Mouse (Mus musculus) lung, postnatal 14 days (tissue): ENCODE measurements around the gene Ttc7b.
A peak's percentile ranks its signal among the peaks of the same experiment; 100 is the strongest.

Experiments
- DNase-seq: peaks from one replicate; pipeline ENCODE4 v3.0.0; 2021

The Ttc7b gene

DNA sequence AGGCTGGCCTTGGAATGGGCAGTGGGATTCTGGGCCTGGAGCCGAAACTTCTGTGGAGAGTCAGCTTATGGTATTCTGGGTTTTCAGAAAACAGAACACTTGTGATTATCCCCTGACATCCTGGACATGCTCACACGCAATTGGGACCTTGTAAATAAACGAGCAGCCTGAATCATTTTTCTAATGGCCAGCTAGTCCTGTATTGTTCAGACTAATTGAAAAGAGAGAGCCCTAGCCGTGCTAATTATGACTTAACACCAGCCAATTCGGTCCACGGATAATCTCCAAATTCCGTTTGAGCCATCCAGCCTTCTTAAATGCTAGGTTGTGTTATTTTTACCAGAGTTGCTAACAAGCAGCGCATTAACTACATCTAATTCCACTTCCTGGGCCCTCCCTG lies 112.5 kb downstream of the Ttc7b start:
- no peak for DNase-seq

DNA sequence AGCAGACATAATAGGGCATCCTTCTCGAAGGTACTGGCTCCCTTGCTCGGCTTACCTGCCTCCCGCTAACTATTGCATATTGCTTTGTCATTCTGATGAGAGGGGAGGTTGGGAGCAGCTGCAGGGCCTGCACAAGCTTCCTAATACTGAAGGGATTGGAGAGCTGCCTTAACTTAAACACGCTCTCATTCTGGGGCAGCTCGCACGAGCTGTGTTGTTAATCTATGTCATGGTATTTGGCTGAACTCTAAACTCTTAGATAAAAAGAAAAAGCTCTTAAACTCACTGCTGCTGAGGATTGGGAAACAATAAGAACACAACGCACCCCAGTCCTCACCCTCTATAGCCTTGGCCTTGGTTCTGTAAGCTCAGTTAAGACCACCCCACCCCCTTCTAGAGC lies 113.3 kb downstream of the Ttc7b start:
- no peak for DNase-seq

DNA sequence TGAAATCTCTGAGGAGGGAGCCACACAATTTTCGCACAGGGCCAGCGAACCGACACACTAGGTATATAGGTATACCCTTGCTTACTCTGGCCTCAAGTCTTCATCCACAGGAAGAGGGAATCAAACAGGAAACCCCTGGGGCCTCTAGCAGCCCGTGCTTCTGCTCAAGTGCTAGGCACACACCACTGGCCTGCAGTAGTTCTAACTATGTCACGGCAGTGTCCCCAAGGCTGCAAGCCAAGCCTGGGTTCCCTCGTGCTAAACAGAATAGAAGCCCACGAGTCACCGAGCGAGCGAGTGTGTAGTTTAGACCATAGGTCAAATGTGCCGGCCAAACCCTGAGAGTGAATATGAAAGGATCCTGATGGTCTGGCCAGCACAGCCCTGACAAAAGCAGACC lies 114.5 kb downstream of the Ttc7b start:
- no peak for DNase-seq

DNA sequence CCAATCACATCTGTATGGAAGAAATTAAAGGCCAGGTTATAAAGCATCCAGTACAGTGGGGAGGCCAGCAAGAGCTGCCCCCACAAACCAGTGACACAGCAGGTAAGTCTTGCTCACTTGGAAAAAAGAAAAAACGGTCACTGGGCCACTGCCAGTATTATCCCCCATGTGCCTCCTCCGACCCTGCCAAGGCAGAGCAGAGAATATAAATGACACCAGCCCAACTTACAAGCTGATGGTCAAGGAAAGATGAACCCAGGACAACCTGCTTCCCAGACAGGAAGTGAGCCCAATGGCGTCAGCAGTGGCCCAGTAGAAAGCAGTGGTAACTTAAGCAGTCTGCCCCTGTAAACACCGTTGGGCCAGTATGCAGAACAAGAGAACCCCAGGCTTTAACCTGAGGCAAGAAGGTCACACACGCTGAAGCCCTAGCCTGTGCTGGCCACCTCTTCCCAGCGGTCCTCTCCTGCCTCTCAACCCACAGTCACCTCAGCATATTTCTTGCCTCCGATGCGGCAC lies 115.1 kb downstream of the Ttc7b start:
- DNase-seq, result no peak

DNA sequence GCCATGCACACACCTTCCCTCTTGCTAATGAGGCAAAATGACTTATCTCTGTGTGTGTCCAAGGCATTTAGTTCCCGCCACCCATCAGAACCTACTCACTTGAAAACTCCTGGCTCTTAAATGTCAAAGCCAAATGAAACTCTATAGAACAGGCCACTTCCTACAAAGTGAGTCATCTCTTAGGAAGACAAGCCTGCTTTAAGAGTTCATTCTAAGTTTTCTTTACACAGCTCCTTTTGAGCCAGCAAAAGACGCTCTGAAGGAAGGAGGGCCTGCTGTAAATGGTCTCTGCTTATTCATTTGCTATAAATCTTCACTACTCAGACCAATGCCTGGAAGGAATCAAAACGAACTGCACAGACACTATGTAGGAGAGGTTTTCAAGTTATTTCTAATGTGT lies 116.2 kb downstream of the Ttc7b start:
- DNase-seq, result no peak

DNA sequence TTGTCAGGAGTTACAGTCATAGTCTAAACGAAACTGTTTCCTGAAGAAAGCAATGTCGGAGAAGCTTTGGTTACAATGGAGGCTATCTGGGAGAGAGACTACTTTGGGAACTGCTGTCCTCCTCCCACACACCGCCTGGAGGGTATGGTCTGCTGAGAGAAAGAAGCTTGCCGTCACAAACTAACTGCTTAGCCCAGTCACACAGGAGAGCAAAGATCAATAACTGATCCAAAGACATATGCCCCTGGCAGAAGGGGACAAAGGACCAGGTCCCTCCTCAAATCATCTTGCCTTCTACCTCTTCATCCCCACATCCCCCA lies 117.7 kb downstream of the Ttc7b start:
- DNase-seq, result no peak

DNA sequence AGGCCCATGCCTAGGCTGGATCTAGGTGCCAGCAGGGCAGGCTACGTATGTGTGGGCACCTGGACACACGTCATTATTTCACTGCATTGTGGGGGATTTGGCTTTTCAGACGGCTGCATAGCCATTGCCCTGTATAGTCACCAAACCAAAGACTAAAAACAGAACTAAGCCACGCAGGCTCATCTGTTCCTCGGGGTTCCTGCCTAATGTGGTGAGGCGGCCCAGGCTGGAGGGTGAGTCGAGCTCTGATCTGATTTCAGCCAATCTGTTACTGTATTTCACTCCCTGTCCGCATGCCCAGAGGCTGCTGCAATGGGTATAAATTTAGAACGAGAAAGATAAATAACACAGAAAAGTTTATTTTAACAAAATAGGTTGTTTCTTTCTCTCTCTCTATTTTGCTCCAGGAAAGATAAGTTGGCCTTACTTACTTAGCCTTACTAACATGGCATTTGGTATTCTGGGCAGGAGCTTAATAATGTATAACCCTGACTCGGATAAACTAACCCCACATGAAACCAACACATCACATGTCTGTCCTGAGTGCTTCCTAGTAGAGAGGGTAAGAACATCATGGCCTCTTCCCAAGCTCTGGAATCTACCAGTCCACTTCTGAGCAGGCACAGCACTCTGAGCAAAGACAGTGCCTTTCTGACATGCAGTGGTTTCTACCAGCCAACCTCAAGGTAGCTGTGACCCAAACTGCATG lies 118.2 kb downstream of the Ttc7b start:
- DNase-seq, result no peak

DNA sequence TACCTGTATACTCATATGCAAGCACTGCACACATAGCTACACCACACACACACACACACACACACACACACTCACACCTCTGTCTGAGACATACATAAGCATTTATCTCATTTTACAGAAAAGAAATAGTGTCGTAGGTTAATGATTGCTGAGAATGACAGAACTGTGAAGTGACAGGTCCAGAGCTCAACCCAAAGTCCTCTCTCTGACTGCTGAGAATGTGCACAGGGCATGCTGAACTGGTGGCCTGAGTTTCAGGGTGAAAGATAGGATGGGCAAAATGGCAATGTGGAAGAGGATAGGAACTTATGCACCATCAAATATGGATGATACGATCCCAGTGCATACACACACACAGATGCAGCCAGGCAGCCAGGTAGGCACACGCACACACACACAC lies 120.5 kb downstream of the Ttc7b start:
- DNase-seq, result no peak

DNA sequence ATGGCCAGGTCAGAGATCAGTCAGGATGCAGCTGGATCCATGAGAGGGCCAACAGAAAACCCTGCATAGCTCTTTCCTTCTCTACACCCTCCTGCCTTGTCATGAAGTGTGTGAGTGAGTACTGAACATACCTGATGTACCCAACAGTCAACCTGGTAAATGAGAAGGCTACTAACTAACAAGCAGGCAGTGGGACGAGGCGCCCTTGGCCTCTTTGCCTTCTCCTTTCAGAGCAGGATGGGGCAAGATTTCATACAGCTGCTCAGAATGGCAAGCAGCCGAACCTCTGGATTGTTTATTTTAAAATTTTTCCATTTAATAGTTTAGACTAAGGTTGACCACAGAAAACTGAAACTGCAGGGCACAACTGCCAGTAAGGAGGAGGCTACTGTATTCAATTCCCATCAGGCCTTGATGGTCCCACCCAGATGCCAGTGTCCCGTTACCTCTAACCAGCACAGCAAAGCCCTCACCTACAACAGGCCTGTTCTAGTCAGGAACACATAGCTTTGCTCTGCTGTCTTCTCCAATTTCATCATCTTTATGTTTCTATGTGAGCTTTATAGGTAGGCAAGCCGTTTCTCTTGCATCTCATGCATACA lies 121.4 kb downstream of the Ttc7b start:
- DNase-seq, result peak; percentile 26

DNA sequence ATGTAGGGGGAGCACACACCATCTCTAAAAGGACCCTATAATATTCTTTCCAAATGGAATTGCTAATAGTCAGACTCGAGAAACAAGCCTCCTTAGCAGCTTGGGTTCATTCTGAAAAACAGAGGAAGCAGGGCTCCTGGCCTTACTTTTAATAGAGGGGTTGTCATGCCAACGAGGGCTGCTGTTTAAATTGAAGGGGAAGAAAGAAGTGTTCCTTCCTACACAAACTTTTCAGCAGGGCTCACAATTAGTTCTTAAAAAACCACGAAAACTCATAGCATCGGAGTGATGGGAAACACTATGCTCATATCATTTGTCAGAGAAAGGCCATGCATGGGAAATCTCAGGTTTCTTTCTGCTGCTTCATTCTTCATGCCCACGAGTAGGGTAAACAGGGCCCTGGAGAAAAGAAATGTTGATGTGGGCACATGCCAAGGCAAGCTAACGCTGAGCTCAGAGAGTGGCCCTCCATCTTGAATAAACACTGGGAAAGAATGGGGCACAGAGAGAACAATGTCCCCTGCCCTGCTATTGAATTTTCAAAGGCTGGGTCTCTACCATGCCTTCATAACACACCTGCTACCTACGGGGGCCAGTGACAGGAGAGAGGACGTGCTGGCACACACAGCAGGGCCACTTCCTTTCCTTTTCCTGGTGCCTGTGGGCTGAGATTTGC lies 122.2 kb downstream of the Ttc7b start:
- DNase-seq, result no peak

DNA sequence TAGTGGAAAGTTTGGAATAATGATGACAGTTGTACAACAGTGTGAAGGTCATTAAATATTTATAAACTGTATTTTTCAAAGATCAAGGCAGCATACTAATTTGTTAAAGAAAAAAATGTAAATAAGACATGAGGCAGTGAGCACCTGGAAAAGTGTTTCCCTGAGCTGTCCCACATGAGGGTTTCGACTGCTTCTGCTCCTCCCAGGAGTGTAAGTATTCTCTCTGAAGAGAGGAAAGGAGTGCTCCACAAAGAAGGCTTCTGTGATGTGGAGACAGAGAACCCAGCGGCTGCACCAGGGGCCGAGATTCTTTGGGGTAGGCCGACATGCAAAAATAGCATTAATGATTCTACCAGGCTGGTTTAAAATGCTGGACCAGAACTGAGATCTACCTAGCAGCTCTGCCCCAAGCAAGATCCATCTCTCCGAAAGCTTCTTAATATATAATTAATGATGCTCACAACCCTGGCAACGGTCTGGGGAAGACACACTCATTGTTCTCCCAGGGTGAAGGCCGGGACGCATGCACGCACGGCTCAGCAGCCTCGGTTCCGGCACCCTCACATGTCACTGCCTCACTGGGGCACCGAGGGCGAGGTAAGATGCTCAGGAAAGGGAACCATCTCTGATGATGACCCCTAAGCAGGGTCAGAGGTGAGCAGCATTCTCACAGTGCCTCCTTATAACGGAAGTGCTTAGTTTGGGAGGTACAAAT lies 123.0 kb downstream of the Ttc7b start:
- DNase-seq, result no peak

DNA sequence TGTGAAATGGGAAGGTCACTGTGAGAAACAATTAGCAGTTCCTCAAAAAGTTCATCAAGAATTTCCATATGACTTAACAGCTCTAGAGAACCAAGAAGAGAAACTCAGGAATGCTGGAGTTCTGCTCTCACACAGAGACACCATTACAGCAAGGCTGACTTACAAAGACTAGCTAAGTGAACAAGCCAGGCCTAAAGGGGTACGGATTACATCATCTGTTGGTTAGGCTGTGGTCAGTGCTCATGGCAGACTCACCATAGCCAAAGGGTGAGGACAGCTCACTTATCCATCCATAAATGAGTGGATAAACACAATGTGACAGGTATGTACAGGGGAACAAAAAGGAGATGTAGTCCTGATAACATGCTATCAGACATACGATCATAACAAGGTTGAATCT lies 123.8 kb downstream of the Ttc7b start:
- DNase-seq, result no peak

DNA sequence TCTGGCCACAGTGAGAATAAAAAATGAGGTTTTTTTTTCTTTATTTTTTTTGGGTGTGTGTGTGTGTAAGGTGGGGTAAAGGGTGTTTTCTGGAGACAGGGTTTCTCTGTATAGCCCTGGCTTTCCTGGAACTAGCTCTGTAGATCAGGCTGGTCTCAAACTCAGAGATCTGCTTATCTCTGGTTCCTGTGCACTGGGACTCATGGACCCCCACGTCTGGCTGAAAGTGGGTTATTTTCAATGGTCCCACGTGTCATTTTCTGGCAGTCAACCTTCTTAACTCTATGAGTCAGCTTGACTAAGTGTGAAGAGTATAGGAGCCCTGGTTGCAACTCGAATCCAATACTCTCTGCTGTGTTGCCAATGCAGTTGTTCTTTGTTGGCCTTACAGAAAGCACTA lies 127.1 kb downstream of the Ttc7b start:
- no peak for DNase-seq

DNA sequence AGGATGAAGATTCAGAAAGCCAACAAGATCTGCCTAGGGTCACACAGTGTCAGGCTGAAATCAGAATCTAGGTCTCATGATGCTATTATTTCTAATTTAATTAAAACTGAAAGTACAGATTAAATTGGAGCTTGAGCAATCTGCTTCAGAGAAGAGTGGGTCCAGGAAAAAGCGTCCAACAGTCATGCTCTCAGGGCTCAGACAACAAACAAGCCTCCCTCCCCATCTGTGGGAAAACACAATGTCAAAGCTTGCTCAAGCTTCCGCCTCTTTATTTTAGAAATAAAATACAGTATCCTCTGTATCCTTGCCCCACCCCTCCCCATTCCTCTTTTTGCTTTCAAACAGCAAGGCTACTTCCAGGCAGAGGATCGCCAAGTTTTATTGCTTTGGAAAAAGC lies 127.5 kb downstream of the Ttc7b start:
- DNase-seq, result no peak

DNA sequence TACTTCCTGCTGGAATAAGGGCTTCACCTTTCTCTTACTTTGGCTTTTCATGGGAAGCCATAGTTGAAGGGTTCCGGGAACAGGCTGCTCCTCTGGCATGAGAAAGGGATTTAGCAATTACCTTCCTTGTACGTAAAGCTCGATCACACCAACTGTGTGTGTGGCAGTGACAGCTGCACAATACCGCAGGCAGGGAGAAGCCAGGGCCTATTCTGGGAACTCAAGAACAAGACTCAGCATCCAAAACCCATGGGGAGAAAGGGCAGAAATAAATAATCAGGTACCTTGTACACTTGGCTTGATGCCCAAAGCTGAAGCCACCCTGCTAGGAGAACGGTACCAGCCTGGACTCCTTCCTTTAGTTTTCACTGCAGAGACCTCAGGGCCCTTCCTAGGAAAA lies 128.2 kb downstream of the Ttc7b start:
- DNase-seq, result no peak

DNA sequence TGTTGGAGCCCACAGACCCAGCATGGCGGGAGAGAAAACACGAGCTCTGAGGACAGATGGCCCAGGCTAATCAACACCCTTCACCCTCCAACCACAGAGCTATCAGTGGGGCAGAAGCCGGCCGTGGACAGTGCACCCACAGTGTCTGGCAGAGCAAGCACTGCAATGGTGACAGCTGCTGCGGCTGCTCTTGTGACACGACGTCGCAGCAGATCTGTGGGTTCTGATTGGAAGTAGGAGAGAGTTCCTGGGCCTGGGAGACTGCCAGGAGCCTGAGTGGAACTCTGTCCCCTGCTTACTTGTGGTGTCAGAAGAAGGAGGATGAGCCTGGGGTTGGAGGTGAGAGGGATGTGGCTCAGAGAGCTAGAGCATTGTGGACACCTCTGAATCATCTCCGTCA lies 128.7 kb downstream of the Ttc7b start:
- no peak for DNase-seq

DNA sequence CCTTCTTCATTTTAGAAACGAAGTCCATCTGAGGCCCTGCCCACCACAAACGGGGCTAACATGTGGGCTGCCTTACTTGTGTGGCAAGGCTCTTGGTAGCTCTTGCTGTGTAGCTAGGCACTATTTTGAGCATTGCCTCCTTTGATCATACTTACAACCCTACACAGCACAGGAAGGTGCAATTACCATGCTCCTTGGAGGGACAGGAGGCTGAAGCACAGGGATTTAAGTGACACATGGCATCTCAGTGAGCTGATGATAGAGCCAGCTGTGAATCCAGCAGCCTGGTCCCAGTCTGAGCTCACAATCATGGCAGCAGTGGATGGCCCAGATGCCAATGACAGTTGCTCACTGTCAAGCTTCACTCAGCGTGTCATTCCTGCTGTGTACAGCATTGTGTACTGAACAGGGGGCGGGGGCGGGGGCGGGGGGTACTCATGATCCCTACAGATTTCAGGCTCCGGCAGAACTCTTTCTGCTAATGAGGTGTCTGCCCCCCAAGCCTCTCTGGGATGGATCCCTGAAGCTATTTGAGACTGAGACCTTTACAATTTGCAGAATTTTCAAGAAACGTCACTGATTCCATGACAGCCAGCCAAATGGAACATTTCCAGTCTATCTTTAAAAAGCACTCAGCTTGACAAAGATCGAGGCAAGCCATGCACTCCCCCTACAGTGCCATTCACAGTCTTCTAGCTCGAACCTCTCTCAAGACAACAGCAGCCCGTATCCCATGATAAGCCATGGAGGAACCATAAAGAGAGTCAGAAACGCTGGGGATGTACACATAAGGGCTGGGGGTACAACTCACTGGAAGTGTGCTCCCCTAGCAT lies 130.5 kb downstream of the Ttc7b start:
- DNase-seq, result peak; percentile 45

DNA sequence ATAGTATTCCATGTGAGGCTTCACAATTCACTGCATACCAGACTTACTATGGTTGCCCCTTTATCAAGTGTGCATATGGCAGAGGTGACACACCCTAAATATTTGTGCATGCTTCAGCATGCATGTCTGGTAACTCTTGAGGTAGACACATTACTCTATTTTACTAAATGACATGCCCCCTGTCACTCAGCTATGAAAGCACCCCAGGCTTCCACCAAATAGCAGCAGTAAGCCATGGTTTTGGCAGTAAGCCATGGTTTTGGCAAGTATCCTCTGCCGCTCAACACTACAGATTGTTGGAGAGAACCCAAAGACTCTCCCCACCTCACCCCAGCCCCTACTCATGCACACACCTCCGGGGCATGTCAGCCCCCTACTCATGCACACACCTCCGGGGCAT lies 134.4 kb downstream of the Ttc7b start:
- DNase-seq, result no peak

DNA sequence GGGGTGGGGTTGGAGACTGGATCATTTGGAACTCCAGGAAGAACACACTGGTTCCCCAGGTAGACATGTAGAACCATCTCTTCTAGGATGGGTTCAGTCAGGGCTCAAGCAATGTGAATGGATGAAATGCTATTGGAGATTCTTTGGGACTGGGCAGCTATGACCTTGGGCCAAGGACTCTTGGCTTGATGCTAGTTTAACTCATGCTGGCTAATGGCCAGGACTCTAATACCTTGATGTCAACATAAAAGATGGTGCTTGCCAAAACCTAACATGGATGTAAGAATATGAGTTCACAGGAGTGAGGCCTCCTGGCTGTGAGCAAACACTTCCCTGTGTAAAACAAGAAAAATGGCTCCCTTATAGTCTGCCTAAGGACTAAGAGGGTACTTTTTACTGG lies 138.1 kb downstream of the Ttc7b start:
- no peak for DNase-seq

DNA sequence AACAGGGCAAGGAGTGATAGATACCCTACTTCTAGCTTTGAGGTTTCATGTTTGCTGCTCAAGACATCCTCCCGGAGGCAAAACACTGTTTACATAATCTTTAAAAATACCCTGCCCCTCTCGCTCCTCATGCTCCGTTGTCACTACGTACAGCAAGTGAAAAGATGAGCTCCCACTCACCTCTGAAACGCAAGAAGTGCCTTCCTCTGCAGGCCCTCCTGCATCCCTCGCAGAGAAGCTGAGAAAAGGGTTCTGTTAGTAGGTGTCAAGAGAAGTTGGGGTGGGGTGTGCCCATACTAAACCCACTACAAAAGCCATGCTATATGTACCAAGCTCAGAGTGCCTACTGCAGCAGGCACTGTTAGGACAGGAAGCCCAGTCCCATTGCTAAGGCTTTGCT lies 138.7 kb downstream of the Ttc7b start:
- DNase-seq, result no peak

DNA sequence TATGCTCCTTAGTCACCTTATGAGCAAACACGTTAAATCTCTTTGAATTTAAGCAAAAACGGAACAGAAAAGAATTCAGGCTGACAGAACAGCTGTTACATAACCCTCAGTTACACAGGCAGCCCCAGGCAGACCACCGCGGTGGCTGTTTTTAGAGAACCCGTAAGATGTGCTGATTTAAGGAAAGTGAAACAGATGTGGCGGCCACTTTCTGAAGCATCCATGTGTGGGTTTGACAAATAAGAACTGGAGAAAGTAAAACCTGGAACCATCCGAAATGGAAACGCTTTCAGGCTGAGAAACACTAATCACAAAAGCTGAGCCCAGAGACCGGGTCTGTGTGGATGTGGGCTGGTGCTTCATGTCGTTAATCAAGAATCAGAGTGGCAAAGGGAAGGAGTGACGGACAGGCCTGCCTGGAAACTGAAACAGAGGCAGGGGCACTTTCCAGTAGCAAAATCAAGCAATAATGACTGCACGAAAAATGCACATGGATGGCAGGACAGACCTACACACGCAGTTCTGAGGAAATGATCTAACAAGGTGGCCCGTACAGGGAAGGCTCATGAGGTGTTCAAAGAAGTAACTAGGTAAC lies 139.8 kb downstream of the Ttc7b start:
- no peak for DNase-seq

DNA sequence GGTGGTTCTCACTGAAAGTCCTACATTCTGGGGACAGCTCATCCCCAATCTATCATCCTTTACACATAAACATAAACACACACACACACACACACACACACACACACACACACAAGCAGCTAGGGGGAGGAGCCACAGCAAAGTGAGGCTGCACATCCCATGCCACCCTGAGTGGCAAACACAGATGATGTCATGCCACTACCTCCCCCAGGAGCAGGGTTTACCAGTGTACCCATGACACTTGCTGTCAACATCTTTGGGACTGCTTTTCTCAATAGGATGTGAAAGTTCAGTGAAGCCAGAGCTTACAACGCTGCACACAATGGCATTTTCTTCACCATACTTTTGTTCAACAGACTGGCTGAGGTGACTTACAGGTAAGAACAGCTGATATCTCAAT lies 140.8 kb downstream of the Ttc7b start:
- DNase-seq, result no peak

DNA sequence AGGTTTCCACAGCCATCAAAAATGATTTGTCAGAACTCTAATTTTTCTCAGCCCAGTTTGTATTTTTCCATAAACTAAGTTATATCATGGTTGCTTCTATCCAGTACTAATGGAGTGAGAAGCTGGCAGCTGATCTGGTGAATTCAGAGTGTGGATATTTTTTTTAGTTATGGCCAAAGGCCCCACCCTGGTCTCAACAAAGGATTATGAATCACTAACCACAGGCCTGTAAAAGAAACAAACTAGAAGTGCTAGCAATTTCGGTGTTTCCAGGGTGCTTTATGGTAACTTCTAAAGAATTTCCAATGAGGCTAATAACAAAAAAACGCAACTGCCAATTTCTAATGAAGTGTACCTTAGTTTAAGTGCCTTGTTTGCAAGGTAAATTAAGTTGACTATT lies 142.4 kb downstream of the Ttc7b start:
- DNase-seq, result no peak
